Mouse (Mus musculus): ENCODE data around the gene B9d2.

Gene B9d2

GRCm38 (mm10) chr7:25674719-25675300, 5.8 kb upstream of the B9d2 start, which contains the start of gene Tmem91:
Gene Tmem91 (minus strand): TSS chr7:25675166.
- DNase-seq, result no peak

GRCm38 (mm10) chr7:25675405-25675804, 5.2 kb upstream of the B9d2 start:
- no peak for DNase-seq

GRCm38 (mm10) chr7:25676085-25676781, 4.3 kb upstream of the B9d2 start:
- DNase-seq, result peak; percentile 95

- DNase-seq, result no peak
Measured at GRCm38 (mm10) chr7:25677013-25677412, 3.6 kb upstream of the B9d2 start.

- DNase-seq, result peak; percentile 24
Measured at GRCm38 (mm10) chr7:25679971-25680370, 609 bp upstream of the B9d2 start.

GRCm38 (mm10) chr7:25681341-25682231, 1.0 kb downstream of the B9d2 start:
- DNase-seq, result no peak

GRCm38 (mm10) chr7:25683474-25684180, 3.0 kb downstream of the B9d2 start:
- DNase-seq, result peak; percentile 49

- DNase-seq, result no peak
Measured at GRCm38 (mm10) chr7:25684659-25685058, 4.1 kb downstream of the B9d2 start.

- no peak for DNase-seq
Measured at GRCm38 (mm10) chr7:25685926-25686470, 5.4 kb downstream of the B9d2 start.

- peak; percentile 69 for DNase-seq
Measured at GRCm38 (mm10) chr7:25686680-25687531, 6.3 kb downstream of the B9d2 start, which contains the start of gene Tgfb1. Gene Tgfb1 (plus strand): TSS chr7:25687002.

- DNase-seq, result peak; percentile 52
Measured at GRCm38 (mm10) chr7:25687811-25688401, 7.3 kb downstream of the B9d2 start.

GRCm38 (mm10) chr7:25688810-25689586, 8.4 kb downstream of the B9d2 start:
- DNase-seq, result peak; percentile 79

GRCm38 (mm10) chr7:25689603-25690021, 9.0 kb downstream of the B9d2 start:
- no peak for DNase-seq

- DNase-seq, result no peak
Measured at GRCm38 (mm10) chr7:25690051-25690450, 9.5 kb downstream of the B9d2 start.

GRCm38 (mm10) chr7:25694104-25694503, 13.5 kb downstream of the B9d2 start:
- DNase-seq, result no peak

- no peak for DNase-seq
Measured at GRCm38 (mm10) chr7:25699851-25700250, 19.3 kb downstream of the B9d2 start.

- no peak for DNase-seq
Measured at GRCm38 (mm10) chr7:25700732-25701131, 20.2 kb downstream of the B9d2 start.

GRCm38 (mm10) chr7:25702350-25702749, 21.8 kb downstream of the B9d2 start:
- DNase-seq, result no peak

GRCm38 (mm10) chr7:25703793-25704494, 23.4 kb downstream of the B9d2 start:
- DNase-seq, result no peak

All from kidney, adult 9 months (tissue).